Mouse (Mus musculus): ENCODE data around the gene Blvrb.

GRCm38 (mm10) chr7:27423556-27424326 is 24.0 kb upstream of the Blvrb start:
- no peak for TF ChIP-seq CTCF (IDR thresholded peaks at IDR 0.05; ENCODE audit: insufficient read depth, low read length)
- no peak for TF ChIP-seq POLR2A (IDR thresholded peaks at IDR 0.05; ENCODE audit: borderline replicate concordance, extremely low read depth, low read depth, low read length)

All from lung, adult 2 months (tissue).